Mouse (Mus musculus): ENCODE measurements at regions not wholly inside any gene's neighbourhood (a gene's known extent, or its start where the extent isn't known, plus 50 kb on each side); places are given as distances from the start of the nearest gene placed in this dataset.

DNA sequence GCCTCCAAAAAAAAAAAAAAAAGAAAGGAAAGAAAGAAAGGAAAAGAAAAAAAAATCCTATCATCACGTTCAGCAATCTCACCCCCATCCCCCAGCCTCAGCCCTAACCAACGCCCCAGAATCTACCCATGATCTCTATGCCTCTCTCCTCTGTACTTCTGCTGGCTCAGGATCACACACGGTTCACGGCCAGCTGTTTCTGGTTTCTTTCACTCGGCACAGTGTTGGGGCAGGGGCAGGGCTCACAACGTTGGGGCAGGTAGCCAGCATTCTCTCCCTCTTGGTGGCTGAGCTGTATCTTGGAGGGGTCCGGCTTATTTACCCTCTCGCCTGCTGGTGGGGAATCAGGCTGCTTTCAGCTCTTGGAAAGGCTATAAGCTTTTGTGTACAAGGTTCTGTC, 64.7 kb upstream of the Stx16 start:
- TF ChIP-seq POLR2A (IDR thresholded peaks at IDR 0.05; ENCODE audit: borderline replicate concordance, control insufficient read depth, low read depth, low read length) (no peak), CTCF (IDR thresholded peaks at IDR 0.05; ENCODE audit: control insufficient read depth, insufficient read depth, low read length) (no peak)
